Mouse (Mus musculus): ENCODE measurements around the gene Heatr4. TPM values are rescaled to one million over a fixed set of nuclear protein-coding genes. Genes with fewer than 3 reads are reported as not detected.

The Heatr4 gene
- polyA plus RNA-seq, 1 experiment from 2014 or later: not detected

- no peaks in the 10 kb centered on the region for H3K9me3 ChIP-seq (ENCODE audit: low read length)
- no peak overlapping the region for H3K27ac ChIP-seq (ENCODE audit: low read length)
These were observed 69.9 kb downstream of the Heatr4 start for GRCm38 (mm10) chr12:83914797-83915196.

GRCm38 (mm10) chr12:83914202-83914740, 70.4 kb downstream of the Heatr4 start:
- Histone ChIP-seq H3K4me2 (replicated peaks; ENCODE audit: low read depth, low read length) (no peak overlapping the region), H3K27ac (ENCODE audit: low read length) (no peak overlapping the region), H3K9me3 (ENCODE audit: low read length) (no peaks in the 10 kb centered on the region), H3K36me3 (ENCODE audit: insufficient read depth, low read length) (no peaks in the 10 kb centered on the region), H3K27me3 (replicated peaks; ENCODE audit: insufficient read depth, low read length) (no peaks in the 10 kb centered on the region), H3K9ac (replicated peaks; ENCODE audit: low read depth) (no peak overlapping the region), H3K4me3 (ENCODE audit: low read depth, low read length) (no peak overlapping the region), H3K4me1 (ENCODE audit: insufficient read depth, low read depth, low read length) (0 out of 2 replicates have a peak, but pooled peaks cover 4% of the 10 kb centered on the region)
- 80% methylated on average over 4 of the region's 4 CpGs for WGBS
- TF ChIP-seq CTCF (IDR thresholded peaks at IDR 0.05): no peak
- no peak for TF ChIP-seq EP300 (IDR thresholded peaks at IDR 0.05)
- DNase-seq (ENCODE audit: low spot score) (no peak), ATAC-seq (no peak)

More at GRCm38 (mm10) chr12:83914797-83915196, 69.9 kb downstream of the Heatr4 start:
- Histone ChIP-seq H3K9ac (replicated peaks; ENCODE audit: low read depth) (no peak overlapping the region), H3K27me3 (replicated peaks; ENCODE audit: insufficient read depth, low read length) (no peaks in the 10 kb centered on the region), H3K4me3 (ENCODE audit: low read depth, low read length) (no peak overlapping the region), H3K4me2 (replicated peaks; ENCODE audit: low read depth, low read length) (no peak overlapping the region), H3K4me1 (ENCODE audit: insufficient read depth, low read depth, low read length) (0 out of 2 replicates have a peak, but pooled peaks cover 4% of the 10 kb centered on the region), H3K36me3 (ENCODE audit: insufficient read depth, low read length) (no peaks in the 10 kb centered on the region)
- TF ChIP-seq CTCF (IDR thresholded peaks at IDR 0.05) (no peak), EP300 (IDR thresholded peaks at IDR 0.05) (no peak)
- 84% methylated on average over 1 of the region's 1 CpGs for WGBS
- no peak for DNase-seq (ENCODE audit: low spot score)
- no peak for ATAC-seq

- no peak overlapping the region for H3K4me2 ChIP-seq (replicated peaks; ENCODE audit: low read depth, low read length)
- H3K9ac ChIP-seq (replicated peaks; ENCODE audit: low read depth): no peak overlapping the region
- DNase-seq (ENCODE audit: low spot score): no peak
- H3K27ac ChIP-seq (ENCODE audit: low read length): no peak overlapping the region
- no peak for ATAC-seq
- TF ChIP-seq CTCF (IDR thresholded peaks at IDR 0.05) (no peak), EP300 (IDR thresholded peaks at IDR 0.05) (no peak)
- H3K9me3 ChIP-seq (ENCODE audit: low read length): no peaks in the 10 kb centered on the region
- H3K4me3 ChIP-seq (ENCODE audit: low read depth, low read length): no peak overlapping the region
- H3K27me3 ChIP-seq (replicated peaks; ENCODE audit: insufficient read depth, low read length): no peaks in the 10 kb centered on the region
- 72% methylated on average over 2 of the region's 2 CpGs for WGBS
- no peaks in the 10 kb centered on the region for H3K36me3 ChIP-seq (ENCODE audit: insufficient read depth, low read length)
- no peaks in the 10 kb centered on the region for H3K4me1 ChIP-seq (ENCODE audit: insufficient read depth, low read depth, low read length)
These were observed 74.2 kb downstream of the Heatr4 start for GRCm38 (mm10) chr12:83910451-83910850.

Other genes with a start within 250 kb of the Heatr4 start
- gene Papln, start 221.2 kb downstream of the Heatr4 start, polyA plus RNA-seq (2015; fragmentation: Nextera tagmentation; extraction: Ambion mirVana): 0.29 and 0.30 TPM in 2 replicates
- gene Numb, start 62.9 kb downstream of the Heatr4 start, polyA plus RNA-seq (2015; fragmentation: Nextera tagmentation; extraction: Ambion mirVana): 52.6 and 57.8 TPM in 2 replicates
- gene Riox1, start 34.2 kb downstream of the Heatr4 start, polyA plus RNA-seq (2015; fragmentation: Nextera tagmentation; extraction: Ambion mirVana): 11.7 and 11.9 TPM in 2 replicates
- gene Acot2, start 3.0 kb upstream of the Heatr4 start, polyA plus RNA-seq (2015; fragmentation: Nextera tagmentation; extraction: Ambion mirVana): 79.7 and 99.8 TPM in 2 replicates
- gene Acot1, start 24.6 kb upstream of the Heatr4 start, polyA plus RNA-seq (2015; fragmentation: Nextera tagmentation; extraction: Ambion mirVana): 164 and 195 TPM in 2 replicates
- 0.12 and 0.13 TPM in 2 replicates for gene Acot4, start 53.5 kb upstream of the Heatr4 start, polyA plus RNA-seq (2015; fragmentation: Nextera tagmentation; extraction: Ambion mirVana)
- not detected in 2 replicates for gene Gm49366, start 54.1 kb upstream of the Heatr4 start, polyA plus RNA-seq (2015; fragmentation: Nextera tagmentation; extraction: Ambion mirVana)
- gene Acot3, start 67.3 kb upstream of the Heatr4 start, polyA plus RNA-seq (2015; fragmentation: Nextera tagmentation; extraction: Ambion mirVana): not detected in 2 replicates
- gene Acot5, start 84.5 kb upstream of the Heatr4 start, polyA plus RNA-seq (2015; fragmentation: Nextera tagmentation; extraction: Ambion mirVana): not detected in 2 replicates
- gene Acot6, start 115.8 kb upstream of the Heatr4 start, polyA plus RNA-seq (2015; fragmentation: Nextera tagmentation; extraction: Ambion mirVana): 1.1 and 1.3 TPM in 2 replicates
- gene Dnal1, start 129.5 kb upstream of the Heatr4 start, polyA plus RNA-seq (2015; fragmentation: Nextera tagmentation; extraction: Ambion mirVana): 3.1 and 4.5 TPM in 2 replicates
- 1.9 and 2.9 TPM in 2 replicates for gene Pnma1, start 163.6 kb upstream of the Heatr4 start, polyA plus RNA-seq (2015; fragmentation: Nextera tagmentation; extraction: Ambion mirVana)
- 5.9 and 6.7 TPM in 2 replicates for gene Elmsan1, start 234.0 kb upstream of the Heatr4 start, polyA plus RNA-seq (2015; fragmentation: Nextera tagmentation; extraction: Ambion mirVana)

Measured in lung, postnatal 0 days (tissue).